Mouse (Mus musculus) lung, postnatal 0 days (tissue): ENCODE measurements around the gene Adgrg6.

Experiments used
- CTCF ChIP-seq: IDR thresholded peaks from 2 replicates; pipeline ENCODE4 v1.5.1; 2016; ENCODE audit warnings: antibody characterized with exemption, mild to moderate bottlenecking
- EP300 ChIP-seq: IDR thresholded peaks from 2 replicates; pipeline ENCODE4 v1.6.1; 2016; ENCODE audit warnings: antibody characterized with exemption, mild to moderate bottlenecking, control low read depth

- no peak for TF ChIP-seq CTCF
- no peak for TF ChIP-seq EP300
Observed at GRCm38 (mm10) chr10:14537102-14537501, 8.4 kb downstream of the Adgrg6 start.
